Mouse (Mus musculus) MEL (cell line): ENCODE measurements around the gene Calm5. TPM values are rescaled to one million over a fixed set of nuclear protein-coding genes. Genes with fewer than 3 reads are reported as not detected.
"Not testable (repeated sequence)": the region's sequence is repeated elsewhere in the genome, so short reads cannot be mapped to it uniquely, and the experiment has no call there.

Experiments
- DNase-seq: peaks from one replicate; pipeline ENCODE4 v3.0.0; 2011; ENCODE audit warnings: low read depth, low spot score
- H3K27ac ChIP-seq: 2 replicates; pipeline ENCODE4 v1.5.1; 2012; ENCODE audit warnings: low read depth, mild to moderate bottlenecking, control low read depth, low read length, moderate library complexity; ENCODE audit not compliant: control insufficient read depth
- H3K27me3 ChIP-seq, 2 experiments: fragments of 150-350 bp in 1 of 2; sonication (generic) in 1 of 2; 2 replicates each; pipeline ENCODE4 v1.6.1; 2012; ENCODE audit warnings: low read length in 2 of 2, mild to moderate bottlenecking in 2 of 2, improper control_type of control experiment in 1 of 2, moderate library complexity in 1 of 2; ENCODE audit not compliant: insufficient read depth in 2 of 2, control insufficient read depth in 1 of 2
- H3K36me3 ChIP-seq, 2 experiments: 2 replicates each; pipeline ENCODE4 v1.6.1; 2012 to 2014; ENCODE audit warnings: low read length in 2 of 2, improper control_type of control experiment in 1 of 2, inconsistent platforms in 1 of 2, mild to moderate bottlenecking in 1 of 2; ENCODE audit not compliant: insufficient read depth in 2 of 2, control insufficient read depth in 1 of 2
- H3K4me1 ChIP-seq, 2 experiments: fragments of 150-350 bp in 1 of 2; sonication (generic) in 1 of 2; 2 replicates each; pipeline ENCODE4 v1.6.1; 2012; ENCODE audit warnings: low read length in 2 of 2, improper control_type of control experiment in 1 of 2, mild to moderate bottlenecking in 1 of 2; ENCODE audit not compliant: insufficient read depth in 2 of 2, control insufficient read depth in 1 of 2
- H3K4me3 ChIP-seq, 2 experiments: fragments of 150-350 bp in 1 of 2; sonication (generic) in 1 of 2; 2 replicates each; pipeline ENCODE4 v1.5.1; 2012; ENCODE audit warnings: low read depth in 2 of 2, low read length in 2 of 2, mild to moderate bottlenecking in 2 of 2, moderate library complexity in 2 of 2, control low read depth in 1 of 2, improper control_type of control experiment in 1 of 2; ENCODE audit not compliant: control insufficient read depth in 1 of 2, insufficient read depth in 1 of 2
- H3K79me2 ChIP-seq: 2 replicates; pipeline ENCODE4 v1.6.1; 2012; ENCODE audit warnings: mild to moderate bottlenecking, low read length, moderate library complexity; ENCODE audit not compliant: control insufficient read depth, poor library complexity, insufficient read depth
- H3K9ac ChIP-seq: 2 replicates; pipeline ENCODE4 v1.6.1; 2012; ENCODE audit warnings: low read depth, mild to moderate bottlenecking, control low read depth, low read length, moderate library complexity; ENCODE audit not compliant: control insufficient read depth, poor library complexity, severe bottlenecking
- H3K9me3 ChIP-seq: fragments of 150-350 bp; sonication (generic); replicated peaks from 2 replicates; pipeline ENCODE4 v1.6.1; 2012; ENCODE audit warnings: mild to moderate bottlenecking, low read length, improper control_type of control experiment, moderate library complexity; ENCODE audit not compliant: insufficient read depth
- BHLHE40 ChIP-seq: IDR thresholded peaks from 2 replicates; pipeline ENCODE4 v1.6.1; 2012; ENCODE audit warnings: low read depth, mild to moderate bottlenecking, inconsistent platforms, low read length, improper control_type of control experiment, borderline replicate concordance
- CHD2 ChIP-seq: IDR thresholded peaks from 2 replicates; pipeline ENCODE4 v1.6.1; 2011; ENCODE audit warnings: low read length, improper control_type of control experiment
- CTCF ChIP-seq, 3 experiments: IDR thresholded peaks in 2 of 3; conservative IDR thresholded peaks in 1 of 3; 2 replicates each; pipeline ENCODE4 v1.5.1; 2011 to 2012; ENCODE audit warnings: low read length in 3 of 3, low read depth in 2 of 3, mild to moderate bottlenecking in 2 of 3, improper control_type of control experiment in 1 of 3, inconsistent platforms in 1 of 3, mixed read lengths in 1 of 3, moderate library complexity in 1 of 3; ENCODE audit not compliant: control insufficient read depth in 1 of 3, insufficient read depth in 1 of 3, poor library complexity in 1 of 3, severe bottlenecking in 1 of 3
- E2F4 ChIP-seq: IDR thresholded peaks from 2 replicates; pipeline ENCODE4 v1.6.1; 2011; ENCODE audit warnings: low read depth, low read length, improper control_type of control experiment, borderline replicate concordance
- EP300 ChIP-seq, 2 experiments: IDR thresholded peaks; 2 replicates each; pipeline ENCODE4 v1.6.1; 2011; ENCODE audit warnings: improper control_type of control experiment in 2 of 2, low read length in 2 of 2, low read depth in 1 of 2, mild to moderate bottlenecking in 1 of 2
- GABPA ChIP-seq: IDR thresholded peaks from 2 replicates; pipeline ENCODE4 v1.6.1; 2012; ENCODE audit warnings: low read depth, mild to moderate bottlenecking, inconsistent platforms, low read length, improper control_type of control experiment, moderate library complexity
- GATA1 ChIP-seq: IDR thresholded peaks from 2 replicates; pipeline ENCODE4 v1.6.1; 2011; ENCODE audit warnings: low read depth, low read length, improper control_type of control experiment
- HCFC1 ChIP-seq: IDR thresholded peaks from 2 replicates; pipeline ENCODE4 v1.6.1; 2012; ENCODE audit warnings: low read depth, mild to moderate bottlenecking, inconsistent platforms, low read length, improper control_type of control experiment, moderate library complexity
- MYB ChIP-seq: IDR thresholded peaks from 2 replicates; pipeline ENCODE4 v1.6.1; 2011; ENCODE audit warnings: mild to moderate bottlenecking, low read depth, low read length, improper control_type of control experiment
- POLR2AphosphoS5 ChIP-seq: IDR thresholded peaks from 2 replicates; pipeline ENCODE4 v1.6.1; 2012; ENCODE audit warnings: low read depth, borderline replicate concordance, mild to moderate bottlenecking, inconsistent platforms, low read length, moderate library complexity, mixed read lengths
- RAD21 ChIP-seq: IDR thresholded peaks from 2 replicates; pipeline ENCODE4 v1.6.1; 2011; ENCODE audit warnings: mild to moderate bottlenecking, low read depth, low read length, improper control_type of control experiment
- SMC3 ChIP-seq: IDR thresholded peaks from 2 replicates; pipeline ENCODE4 v1.6.1; 2011; ENCODE audit warnings: low read depth, low read length, improper control_type of control experiment
- USF2 ChIP-seq, 2 experiments: IDR thresholded peaks; 2 replicates each; pipeline ENCODE4 v1.6.1; 2011 to 2012; ENCODE audit warnings: improper control_type of control experiment in 2 of 2, low read length in 2 of 2, borderline replicate concordance in 1 of 2, inconsistent platforms in 1 of 2, low read depth in 1 of 2, mild to moderate bottlenecking in 1 of 2; ENCODE audit not compliant: insufficient read depth in 1 of 2
- ZC3H11A ChIP-seq: IDR thresholded peaks from 2 replicates; pipeline ENCODE4 v1.6.1; 2012; ENCODE audit warnings: low read depth, mild to moderate bottlenecking, inconsistent platforms, low read length, improper control_type of control experiment
- ZKSCAN1 ChIP-seq: IDR thresholded peaks from 2 replicates; pipeline ENCODE4 v1.6.1; 2012; ENCODE audit warnings: low read depth, mild to moderate bottlenecking, inconsistent platforms, low read length, improper control_type of control experiment, moderate library complexity
- polyA plus RNA-seq, 2 experiments: library from polyadenylated mRNA; stranded (reverse) in 1 of 2; unstranded in 1 of 2; fragments of >175 nt in 1 of 2; fragments of >200 nt in 1 of 2; gene quantifications; 2 replicates each; pipeline versions ENCODE4 v1.2.1 to v1.2.4; 2012; ENCODE audit warnings: low replicate concordance in 2 of 2, low read depth in 1 of 2; ENCODE audit not compliant: insufficient read length in 2 of 2, insufficient read depth in 1 of 2, missing spikeins in 1 of 2
- total RNA-seq: library from RNA; depleted of rRNA; stranded (reverse); fragments of 300-350 nt; gene quantifications from 2 replicates; pipeline ENCODE4 v1.2.3, GENCODE M21; 2012

Calm5 gene
- total and polyA plus RNA-seq, 3 experiments, result not detected

DNA sequence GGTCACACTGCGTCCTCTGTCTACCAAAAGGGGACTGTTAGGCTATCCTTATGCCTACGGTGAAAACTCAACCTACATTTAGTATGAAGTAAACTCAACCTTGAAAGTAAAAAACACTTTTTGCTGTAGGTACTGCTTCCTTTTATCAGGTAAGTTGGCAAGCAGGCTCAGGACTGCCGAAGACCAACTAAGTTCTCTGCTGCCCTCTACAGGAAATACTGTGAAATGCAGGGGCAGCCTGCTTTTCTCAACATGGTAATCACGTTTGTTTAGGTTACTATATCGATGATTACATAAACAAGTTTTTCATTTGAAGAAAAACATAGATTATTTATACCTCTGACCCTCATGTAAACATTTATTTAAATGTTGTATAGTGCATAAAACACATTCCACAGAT lies 42.9 kb downstream of the Calm5 start:
- H3K9me3 ChIP-seq, result no peaks in the 10 kb centered on the region
- peak; percentile 84 for DNase-seq
- H3K79me2 ChIP-seq, result peaks cover 12% of the 10 kb centered on the region
- no peak overlapping the region for H3K27ac ChIP-seq
- H3K4me3 ChIP-seq, result no peak overlapping the region
- H3K4me1 ChIP-seq, result peaks cover 0 to 2% of the 10 kb centered on the region in 2 experiments; a peak in 1 of 4 replicates
- no peak overlapping the region for H3K9ac ChIP-seq
- peaks cover 0 to 8% of the 10 kb centered on the region in 2 experiments; a peak in 2 of 4 replicates for H3K36me3 ChIP-seq
- peak; percentile 89 for TF ChIP-seq SMC3
- no peak for TF ChIP-seq ZKSCAN1
- 0 out of 2 replicates have a peak, but pooled peaks have one; percentile 25 for TF ChIP-seq HCFC1
- 0 out of 2 replicates have a peak, but pooled peaks have one; percentile 39 for TF ChIP-seq BHLHE40
- TF ChIP-seq GATA1, result 0 out of 2 replicates have a peak, but pooled peaks have one; percentile 15
- no peak for TF ChIP-seq E2F4
- TF ChIP-seq ZC3H11A, result peak; percentile 88
- peak; percentile 94 for TF ChIP-seq RAD21
- TF ChIP-seq CTCF (IDR thresholded peaks at IDR 0.05 in 2 of 3, conservative IDR thresholded peaks at IDR 0.05 in 1 of 3; ENCODE audit: control insufficient read depth in 1 of 3, insufficient read depth in 1 of 3, low read depth in 2 of 3, low read length in 3 of 3, poor library complexity in 1 of 3, severe bottlenecking in 1 of 3), result peak; percentile 68 to 97 (median 95)
- no peak for TF ChIP-seq GABPA
- no peak for TF ChIP-seq MYB
- TF ChIP-seq CHD2, result no peak
- no peak for TF ChIP-seq EP300 (IDR thresholded peaks at IDR 0.05; ENCODE audit: low read depth in 1 of 2, low read length in 2 of 2)
- TF ChIP-seq USF2 (IDR thresholded peaks at IDR 0.05; ENCODE audit: borderline replicate concordance in 1 of 2, insufficient read depth in 1 of 2, low read depth in 1 of 2, low read length in 2 of 2), result no peak
- H3K27me3 ChIP-seq, result no peaks in the 10 kb centered on the region

- H3K36me3 ChIP-seq, H3K4me1 ChIP-seq, H3K79me2 ChIP-seq: not testable (repeated sequence)
- 0 out of 2 replicates have a peak, but pooled peaks have one; percentile 71 for TF ChIP-seq POLR2AphosphoS5
- TF ChIP-seq, all 39 proteins: peak for 1; not testable (repeated sequence) for 38
- H3K4me3 ChIP-seq, H3K27ac ChIP-seq, H3K9ac ChIP-seq, H3K9me3 ChIP-seq, H3K27me3 ChIP-seq, DNase-seq: not testable (repeated sequence)
These were observed 44.2 kb downstream of the Calm5 start for GRCm38 (mm10) chr13:3898202-3898601.
